ENCODE assay signal across 9 mouse cellular contexts in the genomic region with DNA sequence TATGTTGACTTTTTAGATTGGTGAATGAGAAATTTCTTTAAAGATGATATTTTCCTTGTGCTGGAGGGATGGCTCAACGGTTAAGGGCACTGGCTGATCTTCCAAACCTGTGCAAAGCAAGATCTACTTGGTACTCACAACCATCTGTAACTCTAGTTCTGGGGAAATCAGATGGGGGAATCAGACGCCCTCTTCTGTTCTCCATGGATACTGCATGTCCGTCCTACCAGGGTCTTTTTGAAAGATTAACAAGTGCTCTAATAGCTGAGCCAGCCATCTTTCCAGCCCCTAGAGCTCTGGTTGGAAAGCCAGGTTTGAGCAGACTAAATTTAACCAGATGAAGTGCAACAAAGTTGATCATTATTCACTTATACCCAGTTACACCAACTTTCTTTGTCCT. TPM values are rescaled to one million over a fixed set of nuclear protein-coding genes. Genes with fewer than 3 reads are reported as not detected.
DNase-seq lines count a peak whose midpoint lies in the region; ATAC-seq and TF ChIP-seq lines count a peak whose summit lies in the region.
"Had no signal": no experiment of that assay in that cellular context is flagged by ENCODE, and none has a peak within 500 bp of the region (broad histone marks: within the 10 kb centered on the region; RNA-seq: fewer than 3 reads in every experiment).

No protein-coding gene starts in this region.

- H3K9ac ChIP-seq in MEL (ENCODE audit: control insufficient read depth, low read depth, low read length, poor library complexity, severe bottlenecking): no peak overlapping the region
- H3K9ac ChIP-seq: embryonic facial prominence, embryonic 13.5 days; limb, embryonic 12.5 days had no signal

- peaks cover 0 to 26% of the 10 kb centered on the region in 2 experiments; a peak in 3 of 4 replicates for H3K36me3 ChIP-seq in MEL (ENCODE audit: control insufficient read depth in 1 of 2, insufficient read depth in 2 of 2, low read length in 2 of 2)
- H3K36me3 ChIP-seq: embryonic facial prominence, embryonic 13.5 days; limb, embryonic 12.5 days had no signal

- no peak for TF ChIP-seq POLR2A in MEL (IDR thresholded peaks at IDR 0.05; ENCODE audit: control insufficient read depth in 1 of 2, insufficient read depth in 1 of 2, low read depth in 1 of 2, low read length in 2 of 2, poor library complexity in 1 of 2)
- TF ChIP-seq POLR2A in brain, embryonic 14.5 days (IDR thresholded peaks at IDR 0.05; ENCODE audit: borderline replicate concordance, extremely low read depth, insufficient read depth, insufficient read length, poor library complexity, severe bottlenecking): no peak

- peaks cover 25% of the 10 kb centered on the region for H3K79me2 ChIP-seq in MEL (ENCODE audit: control insufficient read depth, insufficient read depth, low read length, poor library complexity)

- no peaks in the 10 kb centered on the region for H3K27me3 ChIP-seq in MEL (ENCODE audit: control insufficient read depth in 1 of 2, insufficient read depth in 2 of 2, low read length in 2 of 2)
- H3K27me3 ChIP-seq: embryonic facial prominence, embryonic 13.5 days; limb, embryonic 12.5 days had no signal

- ATAC-seq in inflammation-experienced regulatory T-cells, adult 6 months: no peak

- no peak for TF ChIP-seq EP300 in MEL (IDR thresholded peaks at IDR 0.05; ENCODE audit: low read depth in 1 of 2, low read length in 2 of 2)

- no peak overlapping the region for H3K4me3 ChIP-seq in MEL (ENCODE audit: control insufficient read depth in 1 of 2, insufficient read depth in 1 of 2, low read depth in 2 of 2, low read length in 2 of 2)
- H3K4me3 ChIP-seq: embryonic facial prominence, embryonic 13.5 days; limb, embryonic 12.5 days had no signal

- H3K9me3 ChIP-seq in MEL (replicated peaks; ENCODE audit: insufficient read depth, low read length): no peaks in the 10 kb centered on the region
- H3K9me3 ChIP-seq: embryonic facial prominence, embryonic 13.5 days; limb, embryonic 12.5 days had no signal

- TF ChIP-seq RAD21 in MEL (IDR thresholded peaks at IDR 0.05; ENCODE audit: low read depth, low read length): peak; percentile 72

- peaks cover 11 to 17% of the 10 kb centered on the region in 2 experiments for H3K4me1 ChIP-seq in MEL (ENCODE audit: control insufficient read depth in 1 of 2, insufficient read depth in 2 of 2, low read length in 2 of 2)

- TF ChIP-seq CTCF in MEL (IDR thresholded peaks at IDR 0.05 in 2 of 3, conservative IDR thresholded peaks at IDR 0.05 in 1 of 3; ENCODE audit: control insufficient read depth in 1 of 3, insufficient read depth in 1 of 3, low read depth in 2 of 3, low read length in 3 of 3, poor library complexity in 1 of 3, severe bottlenecking in 1 of 3): peak; percentile 49 to 90 (median 78)
- TF ChIP-seq CTCF in brain, embryonic 14.5 days (IDR thresholded peaks at IDR 0.05; ENCODE audit: borderline replicate concordance, extremely low read depth, insufficient read depth, insufficient read length): peak; percentile 53; the same call in 1 of the 2 replicates

- no peak overlapping the region for H3K27ac ChIP-seq in MEL (ENCODE audit: control insufficient read depth, low read depth, low read length)
- H3K27ac ChIP-seq: embryonic facial prominence, embryonic 13.5 days; limb, embryonic 12.5 days had no signal

- peak; percentile 57 for DNase-seq in layer of hippocampus, adult 11-12 months (ENCODE audit: low spot score)
- no peak for DNase-seq in layer of hippocampus, postnatal 36 days
- DNase-seq in MEL (ENCODE audit: low read depth, low spot score): peak; percentile 89
- peak; percentile 69 for DNase-seq in brain, embryonic 14.5 days (ENCODE audit: low read depth)
- peak; percentile 61 for DNase-seq in hindlimb bud, embryonic 11.5 days (ENCODE audit: extremely low spot score, low read depth, low spot score)
- peak; percentile 56 for DNase-seq in lung, postnatal 25 days (ENCODE audit: low spot score)

TF ChIP-seq in MEL, 35 proteins besides CTCF, POLR2A, EP300 and RAD21:
- TF ChIP-seq ETS1 (IDR thresholded peaks at IDR 0.05; ENCODE audit: low read depth, low read length) (0 out of 2 replicates have a peak, but pooled peaks have one; percentile 32), ZNF384 (IDR thresholded peaks at IDR 0.05; ENCODE audit: low read depth, low read length) (peak; percentile 40; the same call in 1 of the 2 replicates), SMC3 (IDR thresholded peaks at IDR 0.05; ENCODE audit: low read depth, low read length) (peak; percentile 91), SIN3A (IDR thresholded peaks at IDR 0.05; ENCODE audit: low read length) (peak; percentile 60; the same call in 1 of the 2 replicates), ZC3H11A (IDR thresholded peaks at IDR 0.05; ENCODE audit: low read depth, low read length) (peak; percentile 89), RCOR1 (IDR thresholded peaks at IDR 0.05; ENCODE audit: low read depth, low read length) (no peak), ZMIZ1 (IDR thresholded peaks at IDR 0.05; ENCODE audit: low read depth, low read length) (no peak), MXI1 (IDR thresholded peaks at IDR 0.05; ENCODE audit: low read depth, low read length) (0 out of 2 replicates have a peak, but pooled peaks have one; percentile 40), HCFC1 (IDR thresholded peaks at IDR 0.05; ENCODE audit: low read depth, low read length) (0 out of 2 replicates have a peak, but pooled peaks have one; percentile 23)

RNA-seq across cellular contexts. Expression of a gene that starts 1.8 kb away (rescaled TPM):
- 10 to 100 TPM; 67.3 to 75.2 TPM for total RNA-seq in layer of hippocampus, postnatal 36 days (2021)
- 39.1 and 45.4 TPM in 2 replicates for total RNA-seq in MEL (2012; rRNA removed)
- 10 to 100 TPM in 1 of 2 experiments, not detected in 1; 30.8 TPM for polyA plus RNA-seq in MEL (2012; ENCODE audit: insufficient read depth in 1 of 2, insufficient read length in 2 of 2, low read depth in 1 of 2, low replicate concordance in 2 of 2, missing spikeins in 1 of 2)
- 60.4 and 68.7 TPM in 2 replicates for polyA plus RNA-seq in brain, embryonic 14.5 days (2012; rRNA removed)
- polyA plus RNA-seq in inflammation-experienced regulatory T-cells, adult 6 months (2017; shearing (Covaris generic)): 10 to 100 TPM in 2 of 3 experiments, 1 to 10 TPM in 1; 8.7 to 20.6 (median 16.4) TPM

RNA-seq across cellular contexts. Expression of a gene that starts 48.5 kb away (rescaled TPM):
- not detected for total RNA-seq in layer of hippocampus, postnatal 36 days (2021)
- not detected in 2 replicates for total RNA-seq in MEL (2012; rRNA removed)
- under 1 TPM in 1 of 2 experiments, not detected in 1; 0.01 TPM for polyA plus RNA-seq in MEL (2012; ENCODE audit: insufficient read depth in 1 of 2, insufficient read length in 2 of 2, low read depth in 1 of 2, low replicate concordance in 2 of 2, missing spikeins in 1 of 2)
- not detected in 2 replicates for polyA plus RNA-seq in brain, embryonic 14.5 days (2012; rRNA removed)
- not detected for polyA plus RNA-seq in inflammation-experienced regulatory T-cells, adult 6 months (2017; shearing (Covaris generic))
- polyA plus RNA-seq: embryonic facial prominence, embryonic 13.5 days had no signal

Comparison
In these comparisons a context has a peak if more than half of its experiments do, and no peak if none do; other contexts are left out.
1. DNase-seq: peak in layer of hippocampus, adult 11-12 months (single experiment), MEL (single experiment), brain, embryonic 14.5 days (single experiment), hindlimb bud, embryonic 11.5 days (single experiment) and lung, postnatal 25 days (single experiment); none in layer of hippocampus, postnatal 36 days (0 of 2).